9 mouse cellular contexts compared by ENCODE assay signal in the genomic region with DNA sequence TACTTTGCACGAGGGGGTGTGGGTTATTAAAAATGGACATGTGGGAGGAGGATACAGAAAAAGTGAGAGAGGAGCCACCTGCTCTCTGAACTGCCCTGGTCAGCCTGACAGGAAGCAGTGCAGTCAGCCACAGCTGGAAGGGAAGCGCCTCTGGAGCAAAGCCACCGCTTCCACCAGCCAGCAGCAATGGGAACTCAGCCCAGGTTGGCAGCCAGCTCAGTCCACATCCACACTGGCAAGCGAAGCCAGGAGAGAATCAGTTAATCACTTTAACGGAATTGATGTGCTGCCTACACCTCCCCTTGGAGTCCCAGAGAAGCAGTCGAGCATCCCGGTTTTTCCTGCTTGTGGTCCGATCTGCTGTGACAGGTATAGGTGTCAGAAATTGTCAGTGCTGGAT.
DNase-seq lines count a peak whose midpoint lies in the region; ATAC-seq and TF ChIP-seq lines count a peak whose summit lies in the region.
"Had no signal": no experiment of that assay in that cellular context is flagged by ENCODE, and none has a peak within 500 bp of the region (broad histone marks: within the 10 kb centered on the region; RNA-seq: fewer than 3 reads in every experiment).

No protein-coding gene starts in this region.

- H3K9me3 ChIP-seq in neural tube, embryonic 14.5 days (ENCODE audit: control insufficient read depth, low read length), result no peaks in the 10 kb centered on the region
- H3K9me3 ChIP-seq in hindbrain, embryonic 16.5 days (ENCODE audit: control insufficient read depth, low read length), result no peaks in the 10 kb centered on the region
- H3K9me3 ChIP-seq in lung, embryonic 14.5 days (ENCODE audit: low read depth, low read length), result no peaks in the 10 kb centered on the region
- H3K9me3 ChIP-seq: midbrain, embryonic 12.5 days had no signal

- 51% methylated on average over 8 of the region's 8 CpGs for WGBS in neural tube, embryonic 14.5 days
- 36% methylated on average over 8 of the region's 8 CpGs for WGBS in hindbrain, embryonic 16.5 days
- WGBS in lung, embryonic 14.5 days, result 22% methylated on average over 8 of the region's 8 CpGs

- no peaks in the 10 kb centered on the region for H3K27me3 ChIP-seq in neural tube, embryonic 14.5 days (ENCODE audit: control insufficient read depth, insufficient read depth, low read length)
- no peaks in the 10 kb centered on the region; the same call in 1 of the 2 replicates for H3K27me3 ChIP-seq in hindbrain, embryonic 16.5 days (replicated peaks; ENCODE audit: control insufficient read depth, insufficient read depth, low read length)
- no peaks in the 10 kb centered on the region for H3K27me3 ChIP-seq in lung, embryonic 14.5 days (ENCODE audit: insufficient read depth, low read length)
- H3K27me3 ChIP-seq: midbrain, embryonic 12.5 days had no signal

- H3K4me3 ChIP-seq in neural tube, embryonic 14.5 days (ENCODE audit: low read depth, low read length), result no peak overlapping the region
- H3K4me3 ChIP-seq in hindbrain, embryonic 16.5 days (ENCODE audit: low read length), result no peak overlapping the region
- no peak overlapping the region for H3K4me3 ChIP-seq in lung, embryonic 14.5 days (ENCODE audit: low read depth, low read length)
- H3K4me3 ChIP-seq: midbrain, embryonic 12.5 days had no signal

- H3K27ac ChIP-seq in neural tube, embryonic 14.5 days (ENCODE audit: low read depth, low read length), result no peak overlapping the region
- H3K27ac ChIP-seq in hindbrain, embryonic 16.5 days (ENCODE audit: low read depth, low read length), result no peak overlapping the region
- no peak overlapping the region for H3K27ac ChIP-seq in lung, embryonic 14.5 days (ENCODE audit: low read depth)
- H3K27ac ChIP-seq: midbrain, embryonic 12.5 days had no signal

- H3K4me2 ChIP-seq in neural tube, embryonic 14.5 days (ENCODE audit: low read depth, low read length), result no peak overlapping the region
- no peak overlapping the region for H3K4me2 ChIP-seq in hindbrain, embryonic 16.5 days (ENCODE audit: low read length)
- no peak overlapping the region for H3K4me2 ChIP-seq in lung, embryonic 14.5 days
- H3K4me2 ChIP-seq: midbrain, embryonic 12.5 days had no signal

- DNase-seq in cerebellum, adult 9-11 months, result peak; percentile 2
- no peak for DNase-seq in neural tube, embryonic 10.5 days (ENCODE audit: extremely low spot score, low spot score)
- peak; percentile 71 for DNase-seq in lung, embryonic 14.5 days
- DNase-seq in c-Kit-positive CD71-positive TER-119-positive erythroid progenitor cells, embryonic 14.5 days (ENCODE audit: low spot score), result no peak
- DNase-seq in embryo, embryonic 9.5 days (ENCODE audit: extremely low spot score), result no peak

- H3K36me3 ChIP-seq in neural tube, embryonic 14.5 days (ENCODE audit: control insufficient read depth, insufficient read depth, low read length), result no peaks in the 10 kb centered on the region
- H3K36me3 ChIP-seq in hindbrain, embryonic 16.5 days (ENCODE audit: control insufficient read depth, insufficient read depth, low read length), result no peaks in the 10 kb centered on the region
- H3K36me3 ChIP-seq in lung, embryonic 14.5 days (ENCODE audit: insufficient read depth), result no peaks in the 10 kb centered on the region
- H3K36me3 ChIP-seq: midbrain, embryonic 12.5 days had no signal

- TF ChIP-seq CTCF in lung, embryonic 14.5 days (IDR thresholded peaks at IDR 0.05; ENCODE audit: low read depth), result no peak

- H3K4me1 ChIP-seq in neural tube, embryonic 14.5 days (ENCODE audit: control insufficient read depth, insufficient read depth, low read length), result no peaks in the 10 kb centered on the region
- peaks cover 11% of the 10 kb centered on the region for H3K4me1 ChIP-seq in hindbrain, embryonic 16.5 days (ENCODE audit: control insufficient read depth, insufficient read depth, low read depth, low read length)
- peaks cover 5% of the 10 kb centered on the region; the same call in 1 of the 2 replicates for H3K4me1 ChIP-seq in lung, embryonic 14.5 days (ENCODE audit: insufficient read depth)

- no peak overlapping the region for H3K9ac ChIP-seq in neural tube, embryonic 14.5 days (replicated peaks; ENCODE audit: low read depth, low read length)
- H3K9ac ChIP-seq in hindbrain, embryonic 16.5 days (ENCODE audit: low read depth, low read length), result no peak overlapping the region
- no peak overlapping the region for H3K9ac ChIP-seq in lung, embryonic 14.5 days
- H3K9ac ChIP-seq: midbrain, embryonic 12.5 days had no signal

- no peak for ATAC-seq in cerebellum, adult (ENCODE audit: insufficient number of reproducible peaks, low FRiP score, low TSS enrichment)
- peak; percentile 81 for ATAC-seq in neural tube, embryonic 14.5 days (ENCODE audit: low read depth)
- peak; percentile 83 for ATAC-seq in hindbrain, embryonic 16.5 days
- ATAC-seq in lung, embryonic 14.5 days (ENCODE audit: insufficient read depth), result peak; percentile 60; the same call in 1 of the 2 replicates

Comparison
In these comparisons a context has a peak if more than half of its experiments do, and no peak if none do; other contexts are left out.
1. DNase-seq: peak in cerebellum, adult 9-11 months (single experiment) and lung, embryonic 14.5 days (single experiment); none in neural tube, embryonic 10.5 days (single experiment), c-Kit-positive CD71-positive TER-119-positive erythroid progenitor cells, embryonic 14.5 days (single experiment) and embryo, embryonic 9.5 days (single experiment).